Mouse (Mus musculus): Measurements from ENCODE around the gene Ccdc63.
"Not testable (repeated sequence)": the region's sequence is repeated elsewhere in the genome, so short reads cannot be mapped to it uniquely, and the experiment has no call there.

GRCm38 (mm10) chr5:122152508-122152907, 11.9 kb upstream of the Ccdc63 start:
- not testable (repeated sequence) for TF ChIP-seq POLR2A (IDR thresholded peaks at IDR 0.05; ENCODE audit: insufficient read length, low read depth); USF1 (IDR thresholded peaks at IDR 0.05; ENCODE audit: low read depth); TCF3 (IDR thresholded peaks at IDR 0.05; ENCODE audit: insufficient read length, low read depth); TCF12 (IDR thresholded peaks at IDR 0.05; ENCODE audit: insufficient read depth, poor library complexity, severe bottlenecking); POLR2AphosphoS2 (IDR thresholded peaks at IDR 0.05; ENCODE audit: insufficient read length, low read depth); CEBPB (IDR thresholded peaks at IDR 0.05; ENCODE audit: insufficient read depth, poor library complexity, severe bottlenecking); E2F4 (IDR thresholded peaks at IDR 0.05; ENCODE audit: insufficient read depth); MYOG (IDR thresholded peaks at IDR 0.05; ENCODE audit: control insufficient read depth in 1 of 3, insufficient read depth in 1 of 3, insufficient read length in 2 of 3, low read depth in 2 of 3); MYOD1 (IDR thresholded peaks at IDR 0.05; ENCODE audit: control insufficient read depth in 1 of 3, insufficient read length in 2 of 3, low read depth in 2 of 3); MAX (IDR thresholded peaks at IDR 0.05; ENCODE audit: low read depth); SRF (IDR thresholded peaks at IDR 0.05; ENCODE audit: control insufficient read depth, insufficient read length, low read depth)
